Mouse (Mus musculus) G1E-ER4 (cell line): ENCODE data around the gene Zfp764. TPM values are rescaled to one million over a fixed set of nuclear protein-coding genes. Genes with fewer than 3 reads are reported as not detected.
"Not testable (repeated sequence)": the region's sequence is repeated elsewhere in the genome, so short reads cannot be mapped to it uniquely, and the experiment has no call there.

Source experiments
- GATA1 ChIP-seq: IDR thresholded peaks from one replicate; pipeline ENCODE4 v1.8.0; 2012; ENCODE audit warnings: low read length, inconsistent platforms
- polyA plus RNA-seq: library from polyadenylated mRNA; stranded (reverse); fragments of >175 nt; gene quantifications from 2 replicates; pipeline ENCODE4 v1.2.3, GENCODE M21; 2012

The Zfp764 gene
- 0.25 and 0.35 TPM in 2 replicates for polyA plus RNA-seq

GRCm38 (mm10) chr7:127406002-127406987 is at the start of gene Zfp764:
Gene Zfp764 (minus strand): TSS chr7:127406822.
- not testable (repeated sequence) for TF ChIP-seq GATA1

GRCm38 (mm10) chr7:127454905-127455304 is 48.3 kb upstream of the Zfp764 start:
- TF ChIP-seq GATA1 = no peak

- TF ChIP-seq GATA1 = no peak
These were observed 46.4 kb upstream of the Zfp764 start for GRCm38 (mm10) chr7:127453056-127453455.

GRCm38 (mm10) chr7:127449966-127450365 is 43.3 kb upstream of the Zfp764 start:
- TF ChIP-seq GATA1 = no peak

GRCm38 (mm10) chr7:127448521-127449300 is 42.1 kb upstream of the Zfp764 start, which contains the start of gene Zfp689:
Gene Zfp689 (minus strand): TSS chr7:127449158.
- no peak for TF ChIP-seq GATA1

- no peak for TF ChIP-seq GATA1
These were observed 37.4 kb upstream of the Zfp764 start for GRCm38 (mm10) chr7:127443976-127444375.

- no peak for TF ChIP-seq GATA1
These were observed 31.1 kb upstream of the Zfp764 start for GRCm38 (mm10) chr7:127437724-127438123.

- TF ChIP-seq GATA1 = no peak
These were observed 28.6 kb upstream of the Zfp764 start for GRCm38 (mm10) chr7:127435206-127435605.

GRCm38 (mm10) chr7:127426354-127426753 is 19.7 kb upstream of the Zfp764 start:
- no peak for TF ChIP-seq GATA1

- no peak for TF ChIP-seq GATA1
These were observed 19.3 kb upstream of the Zfp764 start for GRCm38 (mm10) chr7:127425911-127426310.

- no peak for TF ChIP-seq GATA1
These were observed 18.7 kb upstream of the Zfp764 start for GRCm38 (mm10) chr7:127425291-127425690.

- no peak for TF ChIP-seq GATA1
These were observed 15.6 kb upstream of the Zfp764 start for GRCm38 (mm10) chr7:127422247-127422646.

GRCm38 (mm10) chr7:127421388-127422191 is 15.0 kb upstream of the Zfp764 start, which contains the start of gene Zfp688:
Gene Zfp688 (minus strand): TSS chr7:127422068.
- TF ChIP-seq GATA1 = no peak

- no peak for TF ChIP-seq GATA1
These were observed 4.8 kb upstream of the Zfp764 start for GRCm38 (mm10) chr7:127411418-127411817.

GRCm38 (mm10) chr7:127402980-127403379 is 3.6 kb downstream of the Zfp764 start:
- TF ChIP-seq GATA1 = no peak
